Mouse (Mus musculus): Measurements from ENCODE around the gene Slc35f4. TPM values are rescaled to one million over a fixed set of nuclear protein-coding genes. Genes with fewer than 3 reads are reported as not detected.
A peak's percentile ranks its signal among the peaks of the same experiment; 100 is the strongest.

Gene Slc35f4
- polyA plus RNA-seq, 1 experiment from 2014 or later: 3.0 TPM

DNA sequence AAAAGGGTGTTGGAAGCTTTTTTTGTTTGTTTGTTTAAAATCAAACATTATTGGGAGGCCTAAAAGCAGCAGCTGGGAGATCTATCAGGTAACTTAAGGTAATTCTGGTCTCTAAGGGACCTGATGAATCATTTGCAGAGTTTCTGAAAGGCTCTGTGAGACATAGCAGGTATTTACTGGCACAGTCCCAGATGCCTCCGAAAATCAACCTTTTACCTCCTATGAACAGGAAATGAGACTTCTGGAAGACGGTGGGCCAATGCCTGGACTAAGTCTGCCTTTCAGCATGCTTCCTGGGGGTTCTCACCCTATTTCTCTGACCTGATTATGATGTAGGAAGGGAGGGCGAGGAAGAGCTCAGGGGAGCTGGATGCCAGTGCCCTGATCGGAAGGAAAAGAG is 188.8 kb downstream of the Slc35f4 start:
- H3K36me3 ChIP-seq: no peaks in the 10 kb centered on the region
- no peaks in the 10 kb centered on the region; the same call in 1 of the 2 replicates for H3K9me3 ChIP-seq (replicated peaks)
- ATAC-seq (ENCODE audit: low FRiP score): no peak
- no peak overlapping the region for H3K27ac ChIP-seq
- H3K27me3 ChIP-seq: no peaks in the 10 kb centered on the region
- H3K4me3 ChIP-seq: no peak overlapping the region
- no peak overlapping the region for H3K9ac ChIP-seq
- no peak overlapping the region for H3K4me2 ChIP-seq (replicated peaks)
- no peaks in the 10 kb centered on the region for H3K4me1 ChIP-seq
- 67% methylated on average over 4 of the region's 4 CpGs for WGBS

- H3K4me3 ChIP-seq: no peak overlapping the region
- H3K9me3 ChIP-seq (replicated peaks): no peaks in the 10 kb centered on the region; the same call in 1 of the 2 replicates
- no peaks in the 10 kb centered on the region for H3K36me3 ChIP-seq
- WGBS: 90% methylated on average over 2 of the region's 2 CpGs
- no peak for ATAC-seq (ENCODE audit: low FRiP score)
- no peak overlapping the region for H3K27ac ChIP-seq
- H3K9ac ChIP-seq: no peak overlapping the region
- no peaks in the 10 kb centered on the region for H3K4me1 ChIP-seq
- H3K4me2 ChIP-seq (replicated peaks): no peak overlapping the region
- no peaks in the 10 kb centered on the region for H3K27me3 ChIP-seq
These were observed 192.0 kb downstream of the Slc35f4 start for GRCm38 (mm10) chr14:49333841-49334240.

DNA sequence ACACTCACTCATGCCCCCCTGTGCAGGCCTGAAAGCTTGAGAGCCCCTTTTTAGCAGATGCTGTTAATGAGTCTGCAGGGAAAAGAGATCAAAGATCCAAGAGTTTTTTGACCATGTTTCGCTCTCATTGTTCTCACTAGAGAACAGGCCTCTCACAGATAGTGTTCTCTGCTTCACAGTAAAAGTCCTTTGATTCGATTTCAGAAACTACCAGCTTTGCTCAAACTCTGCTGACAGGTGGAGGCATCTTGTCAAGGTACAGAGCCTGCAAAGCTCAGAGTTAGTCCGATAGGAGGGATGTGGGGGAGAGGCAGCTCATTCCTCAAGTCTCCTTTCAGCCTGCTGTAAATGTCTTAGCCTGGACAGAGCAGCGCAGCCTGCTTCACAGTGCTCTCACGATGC is 209.4 kb downstream of the Slc35f4 start:
- H3K9me3 ChIP-seq (replicated peaks): no peaks in the 10 kb centered on the region
- ATAC-seq (ENCODE audit: low FRiP score): no peak
- no peaks in the 10 kb centered on the region for H3K36me3 ChIP-seq
- H3K4me3 ChIP-seq: no peak overlapping the region
- no peak overlapping the region for H3K9ac ChIP-seq
- no peak overlapping the region for H3K4me2 ChIP-seq (replicated peaks)
- WGBS: 26% methylated on average over 5 of the region's 5 CpGs
- no peaks in the 10 kb centered on the region for H3K27me3 ChIP-seq
- peaks cover 4% of the 10 kb centered on the region for H3K4me1 ChIP-seq
- no peak overlapping the region for H3K27ac ChIP-seq

- Histone ChIP-seq H3K9ac (no peak overlapping the region), H3K36me3 (no peaks in the 10 kb centered on the region), H3K27me3 (no peaks in the 10 kb centered on the region), H3K4me2 (replicated peaks) (no peak overlapping the region), H3K9me3 (replicated peaks) (no peaks in the 10 kb centered on the region), H3K4me1 (peaks cover 4% of the 10 kb centered on the region), H3K4me3 (no peak overlapping the region), H3K27ac (no peak overlapping the region)
- WGBS: 33% methylated on average over 7 of the region's 7 CpGs
- no peak for ATAC-seq (ENCODE audit: low FRiP score)
These were observed 211.9 kb downstream of the Slc35f4 start for GRCm38 (mm10) chr14:49313981-49314380.

DNA sequence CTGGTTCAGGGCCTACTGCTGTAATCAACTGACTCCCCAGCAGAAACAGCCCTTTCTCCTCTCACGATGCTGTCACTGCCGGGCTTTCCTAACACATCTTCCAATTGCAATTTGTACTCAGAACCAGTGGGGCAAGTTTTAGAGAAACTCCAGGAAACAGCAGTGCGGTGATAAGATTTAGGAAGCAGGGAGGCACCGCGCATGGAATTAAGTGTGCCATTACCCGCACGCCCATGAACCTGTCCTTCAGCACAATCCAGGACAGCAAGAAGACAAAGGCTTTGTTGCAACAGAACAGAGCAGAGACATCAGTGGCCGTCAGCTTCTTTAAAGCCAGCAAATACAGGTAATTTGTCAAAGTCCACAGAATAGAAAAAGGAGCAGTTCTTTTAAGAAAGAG is 212.5 kb downstream of the Slc35f4 start:
- Histone ChIP-seq H3K9ac (no peak overlapping the region), H3K4me2 (replicated peaks) (no peak overlapping the region), H3K36me3 (no peaks in the 10 kb centered on the region), H3K27ac (no peak overlapping the region), H3K4me3 (no peak overlapping the region), H3K9me3 (replicated peaks) (no peaks in the 10 kb centered on the region), H3K4me1 (peaks cover 4% of the 10 kb centered on the region), H3K27me3 (no peaks in the 10 kb centered on the region)
- no peak for ATAC-seq (ENCODE audit: low FRiP score)
- WGBS: 56% methylated on average over 8 of the region's 8 CpGs

DNA sequence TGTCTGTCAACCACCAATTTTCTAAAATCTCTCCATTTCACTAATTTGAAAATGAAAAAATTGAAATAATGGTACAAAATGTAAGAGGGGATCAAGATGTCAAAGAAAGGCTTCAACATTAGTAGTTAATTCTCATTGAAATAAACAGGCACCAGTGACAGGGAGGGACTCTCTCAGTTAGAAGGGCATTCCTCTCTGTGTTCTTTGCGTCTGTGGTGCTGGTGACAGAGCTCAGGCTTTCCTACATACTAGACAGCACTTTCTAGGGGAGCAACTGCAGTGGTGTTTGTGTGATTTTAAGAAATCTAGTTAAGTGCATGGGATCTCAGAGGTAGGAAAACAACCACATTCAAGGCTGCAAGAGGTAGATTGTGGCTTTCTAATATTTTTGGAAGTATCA is 214.3 kb downstream of the Slc35f4 start:
- H3K27ac ChIP-seq: no peak overlapping the region
- no peak overlapping the region for H3K4me2 ChIP-seq (replicated peaks)
- ATAC-seq (ENCODE audit: low FRiP score): no peak
- no peaks in the 10 kb centered on the region for H3K9me3 ChIP-seq (replicated peaks)
- no peaks in the 10 kb centered on the region for H3K27me3 ChIP-seq
- peaks cover 3% of the 10 kb centered on the region for H3K4me1 ChIP-seq
- no peaks in the 10 kb centered on the region for H3K36me3 ChIP-seq
- WGBS: 67% methylated on average over 1 of the region's 1 CpGs
- no peak overlapping the region for H3K4me3 ChIP-seq
- H3K9ac ChIP-seq: no peak overlapping the region

GRCm38 (mm10) chr14:49311091-49311492 is 214.8 kb downstream of the Slc35f4 start:
- Histone ChIP-seq H3K9me3 (replicated peaks) (no peaks in the 10 kb centered on the region), H3K4me1 (no peaks in the 10 kb centered on the region), H3K9ac (no peak overlapping the region), H3K4me3 (no peak overlapping the region), H3K27me3 (no peaks in the 10 kb centered on the region), H3K36me3 (no peaks in the 10 kb centered on the region), H3K4me2 (replicated peaks) (no peak overlapping the region), H3K27ac (no peak overlapping the region)
- peak; percentile 29; the same call in 1 of the 2 replicates for ATAC-seq (ENCODE audit: low FRiP score)
- WGBS: 37% methylated on average over 5 of the region's 5 CpGs

- Histone ChIP-seq H3K4me2 (replicated peaks) (no peak overlapping the region), H3K9me3 (replicated peaks) (no peaks in the 10 kb centered on the region), H3K9ac (no peak overlapping the region), H3K36me3 (no peaks in the 10 kb centered on the region), H3K27me3 (no peaks in the 10 kb centered on the region), H3K27ac (no peak overlapping the region), H3K4me1 (no peaks in the 10 kb centered on the region), H3K4me3 (no peak overlapping the region)
- no peak for ATAC-seq (ENCODE audit: low FRiP score)
- 70% methylated on average over 2 of the region's 2 CpGs for whole genome bisulfite sequencing
These were observed 216.2 kb downstream of the Slc35f4 start for GRCm38 (mm10) chr14:49309670-49310069.

DNA sequence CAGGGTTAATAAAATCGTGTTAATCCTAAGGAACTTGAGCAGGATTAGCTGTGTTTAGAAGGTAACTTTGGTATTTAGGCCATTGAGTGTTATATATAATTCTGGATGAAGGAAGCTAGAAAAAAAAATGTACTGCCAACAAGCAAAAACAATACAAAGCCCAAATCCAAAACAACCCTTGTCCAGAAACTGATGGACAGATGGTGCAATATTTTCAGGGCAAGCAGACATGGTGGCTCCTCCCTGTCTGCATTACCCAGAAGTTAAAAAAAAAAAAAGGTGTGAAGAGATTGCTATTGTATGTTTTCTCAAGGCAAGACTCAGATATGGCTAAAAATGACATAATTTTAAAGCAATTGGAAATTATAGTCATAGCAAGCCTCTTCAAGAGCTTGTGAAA is 217.3 kb downstream of the Slc35f4 start:
- Histone ChIP-seq H3K4me2 (replicated peaks) (no peak overlapping the region), H3K4me1 (no peaks in the 10 kb centered on the region), H3K9ac (no peak overlapping the region), H3K27me3 (no peaks in the 10 kb centered on the region), H3K9me3 (replicated peaks) (no peaks in the 10 kb centered on the region), H3K27ac (no peak overlapping the region), H3K36me3 (no peaks in the 10 kb centered on the region), H3K4me3 (no peak overlapping the region)
- WGBS: 67% methylated on average over 1 of the region's 1 CpGs
- ATAC-seq (ENCODE audit: low FRiP score): no peak

DNA sequence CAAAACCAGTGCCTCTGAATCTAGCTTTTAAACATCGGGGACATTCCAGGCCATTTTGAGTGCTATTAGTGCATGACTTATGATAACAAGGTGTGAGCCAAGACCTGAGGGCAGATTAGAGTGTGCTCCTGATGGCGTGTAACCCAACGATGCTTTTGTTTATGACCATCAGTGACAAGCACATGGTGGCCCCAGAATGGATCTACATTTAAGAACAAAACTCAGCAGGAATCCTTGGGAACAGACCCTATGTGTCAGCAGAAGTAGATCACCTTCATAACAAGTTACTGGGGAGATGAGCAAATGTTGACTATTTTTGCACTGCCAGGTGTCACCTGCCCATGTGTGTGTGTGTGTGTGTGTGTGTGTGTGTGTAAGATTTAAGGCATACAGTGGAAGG is 218.0 kb downstream of the Slc35f4 start:
- ATAC-seq (ENCODE audit: low FRiP score): no peak
- no peak overlapping the region for H3K4me3 ChIP-seq

GRCm38 (mm10) chr14:49305534-49306409 is 220.1 kb downstream of the Slc35f4 start:
- no peak overlapping the region for H3K9ac ChIP-seq
- 90% methylated on average over 9 of the region's 9 CpGs for WGBS
- no peaks in the 10 kb centered on the region for H3K36me3 ChIP-seq
- ATAC-seq (ENCODE audit: low FRiP score): no peak
- H3K27ac ChIP-seq: no peak overlapping the region
- no peaks in the 10 kb centered on the region for H3K27me3 ChIP-seq
- H3K4me2 ChIP-seq (replicated peaks): no peak overlapping the region
- H3K4me3 ChIP-seq: no peak overlapping the region
- H3K4me1 ChIP-seq: 0 out of 2 replicates have a peak, but pooled peaks cover 9% of the 10 kb centered on the region
- H3K9me3 ChIP-seq (replicated peaks): no peaks in the 10 kb centered on the region

More for the DNA sequence above, 218.0 kb downstream of the Slc35f4 start:
- Histone ChIP-seq H3K4me2 (replicated peaks) (no peak overlapping the region), H3K36me3 (no peaks in the 10 kb centered on the region), H3K9me3 (replicated peaks) (no peaks in the 10 kb centered on the region), H3K27me3 (no peaks in the 10 kb centered on the region), H3K27ac (no peak overlapping the region), H3K9ac (no peak overlapping the region), H3K4me1 (no peaks in the 10 kb centered on the region)
- WGBS: 87% methylated on average over 3 of the region's 3 CpGs

GRCm38 (mm10) chr14:49302271-49302857 is 223.5 kb downstream of the Slc35f4 start:
- no peaks in the 10 kb centered on the region for H3K9me3 ChIP-seq (replicated peaks)
- H3K36me3 ChIP-seq: no peaks in the 10 kb centered on the region
- no peaks in the 10 kb centered on the region for H3K27me3 ChIP-seq
- ATAC-seq (ENCODE audit: low FRiP score): no peak
- H3K9ac ChIP-seq: no peak overlapping the region
- H3K4me2 ChIP-seq (replicated peaks): no peak overlapping the region
- no peak overlapping the region for H3K4me3 ChIP-seq
- H3K4me1 ChIP-seq: 0 out of 2 replicates have a peak, but pooled peaks cover 9% of the 10 kb centered on the region
- WGBS: 55% methylated on average over 2 of the region's 2 CpGs
- H3K27ac ChIP-seq: no peak overlapping the region
